Mouse (Mus musculus): ENCODE results near the gene Dnase1l2. TPM values are rescaled to one million over a fixed set of nuclear protein-coding genes. Genes with fewer than 3 reads are reported as not detected.

Gene Dnase1l2
- polyA plus RNA-seq, 1 experiment from 2014 or later, result 2.3 TPM

DNA sequence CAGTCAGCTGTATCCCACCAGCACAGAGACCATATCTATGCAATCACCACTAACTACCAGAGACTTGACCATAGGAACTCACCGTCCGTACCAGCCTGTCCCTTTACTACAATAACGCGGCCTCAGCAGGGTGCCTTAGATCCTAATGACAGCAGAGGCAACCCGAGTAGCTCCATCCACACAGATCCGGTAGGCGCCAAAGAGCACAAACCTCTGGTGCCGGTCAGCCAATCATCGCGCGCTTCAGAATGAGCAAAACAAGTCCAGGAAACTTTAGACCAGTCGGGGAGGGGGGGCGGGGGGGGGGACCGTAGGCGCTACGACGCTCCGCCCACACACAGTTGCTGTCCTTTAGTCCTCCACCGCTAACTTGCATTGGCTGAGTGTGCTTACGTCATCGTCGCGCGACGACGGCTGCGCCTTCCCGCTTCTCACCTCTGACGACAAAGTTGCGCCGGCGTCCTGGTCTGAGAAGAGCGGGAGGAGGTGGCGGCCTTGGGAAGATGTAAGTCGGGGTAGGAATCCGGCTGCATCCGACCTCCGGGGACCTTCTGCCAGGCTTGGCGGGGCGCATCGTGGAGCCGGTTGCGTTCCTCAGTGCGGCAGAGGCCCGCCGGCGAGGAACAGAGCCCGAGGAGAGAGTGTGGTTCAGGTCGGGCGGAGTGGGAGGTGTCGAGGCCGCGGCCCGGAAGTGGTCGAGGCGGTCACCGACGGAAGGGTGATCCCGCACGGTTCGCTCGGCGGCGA is 28.5 kb downstream of the Dnase1l2 start, which contains the start of gene Rnps1:
Gene Rnps1, plus strand, starts transcription at position 336 of the 747 bp plus-strand sequence.
- peak; percentile 100 for DNase-seq (ENCODE audit: low spot score)
- H3K27me3 ChIP-seq (ENCODE audit: insufficient read depth, poor library complexity, severe bottlenecking), result no peaks in the 10 kb centered on the region
- peaks cover 54% of the 10 kb centered on the region for H3K36me3 ChIP-seq
- WGBS, result under 1% methylated on average over 64 of the region's 64 CpGs
- H3K9me3 ChIP-seq, result no peaks in the 10 kb centered on the region
- H3K4me1 ChIP-seq, result peaks cover 24% of the 10 kb centered on the region
- peak within 1 kb of the TSS; percentile 99 for H3K27ac ChIP-seq
- H3K4me3 ChIP-seq, result peak within 1 kb of the TSS; percentile 85

DNA sequence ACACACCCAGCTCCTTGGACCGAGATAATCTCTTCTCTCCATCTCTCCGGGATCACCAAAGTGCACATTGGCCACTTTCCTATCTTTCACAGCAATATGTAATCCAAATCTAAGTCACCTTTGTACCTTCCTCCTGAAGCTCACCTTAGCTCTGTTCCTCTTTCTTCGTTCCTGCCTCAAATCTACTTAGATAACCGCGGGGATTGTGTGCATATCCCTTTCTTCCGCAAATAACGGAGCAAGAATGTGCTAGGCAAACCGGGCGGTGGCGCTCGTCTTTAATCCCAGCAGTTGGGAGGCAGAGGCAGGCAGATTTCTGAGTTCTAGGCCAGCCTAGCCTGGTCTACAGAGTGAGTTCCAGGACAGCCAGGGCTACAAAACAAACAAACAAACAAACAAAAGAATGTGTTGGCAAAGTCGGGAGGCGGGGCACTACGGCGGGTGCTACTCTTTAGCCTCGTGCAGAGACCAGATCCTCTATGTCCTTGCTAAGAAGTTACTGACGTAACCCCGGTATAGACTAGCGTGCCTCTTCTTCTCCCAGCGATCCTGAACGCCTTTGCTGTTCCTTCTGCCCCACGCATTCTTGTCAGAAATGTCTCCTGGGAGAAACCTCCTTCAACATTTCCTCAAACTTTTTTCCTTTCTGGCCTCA is 29.2 kb downstream of the Dnase1l2 start:
- Histone ChIP-seq H3K27ac (peak overlapping the region; percentile 99), H3K36me3 (peaks cover 54% of the 10 kb centered on the region), H3K9me3 (no peaks in the 10 kb centered on the region), H3K4me1 (peaks cover 24% of the 10 kb centered on the region), H3K4me3 (peak overlapping the region; percentile 85), H3K27me3 (ENCODE audit: insufficient read depth, poor library complexity, severe bottlenecking) (no peaks in the 10 kb centered on the region)
- 33% methylated on average over 22 of the region's 22 CpGs for WGBS
- peak; percentile 79 for DNase-seq (ENCODE audit: low spot score)

DNA sequence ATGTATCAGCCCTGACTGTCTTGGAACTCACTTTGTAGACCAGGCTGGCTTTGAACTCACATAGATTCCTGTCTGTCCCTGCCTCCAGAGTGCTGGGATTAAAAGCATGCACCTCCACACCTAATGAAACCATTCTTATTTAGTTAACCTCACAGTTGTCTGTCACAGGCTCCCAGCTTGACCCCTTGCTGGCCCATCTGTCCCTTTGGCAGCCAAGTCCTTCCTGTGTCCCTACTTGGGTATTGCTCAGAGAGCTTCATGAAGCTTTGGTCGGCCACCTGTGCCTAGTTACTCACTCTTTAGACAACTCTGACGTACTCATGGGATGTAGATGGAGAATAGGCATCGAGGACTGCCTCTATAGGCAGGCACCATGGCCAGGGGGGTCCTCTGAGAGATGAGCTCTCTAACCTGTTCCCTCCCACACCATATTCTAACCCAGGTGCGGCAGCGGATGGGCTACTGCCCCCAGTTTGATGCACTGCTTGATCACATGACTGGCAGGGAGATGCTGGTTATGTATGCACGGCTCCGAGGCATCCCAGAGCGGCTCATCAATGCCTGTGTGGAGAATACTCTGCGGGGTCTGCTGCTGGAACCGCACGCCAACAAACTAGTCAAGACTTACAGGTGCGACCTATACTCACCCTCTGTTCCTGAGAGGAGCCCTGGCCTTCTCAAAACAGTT is 35.6 kb downstream of the Dnase1l2 start:
- H3K4me3 ChIP-seq, result no peak overlapping the region
- peaks cover 2% of the 10 kb centered on the region; the same call in 1 of the 2 replicates for H3K4me1 ChIP-seq
- 85% methylated on average over 12 of the region's 12 CpGs for WGBS
- H3K27ac ChIP-seq, result no peak overlapping the region
- DNase-seq (ENCODE audit: low spot score), result no peak
- H3K36me3 ChIP-seq, result peaks cover 69% of the 10 kb centered on the region
- no peaks in the 10 kb centered on the region for H3K9me3 ChIP-seq
- H3K27me3 ChIP-seq (ENCODE audit: insufficient read depth, poor library complexity, severe bottlenecking), result no peaks in the 10 kb centered on the region

DNA sequence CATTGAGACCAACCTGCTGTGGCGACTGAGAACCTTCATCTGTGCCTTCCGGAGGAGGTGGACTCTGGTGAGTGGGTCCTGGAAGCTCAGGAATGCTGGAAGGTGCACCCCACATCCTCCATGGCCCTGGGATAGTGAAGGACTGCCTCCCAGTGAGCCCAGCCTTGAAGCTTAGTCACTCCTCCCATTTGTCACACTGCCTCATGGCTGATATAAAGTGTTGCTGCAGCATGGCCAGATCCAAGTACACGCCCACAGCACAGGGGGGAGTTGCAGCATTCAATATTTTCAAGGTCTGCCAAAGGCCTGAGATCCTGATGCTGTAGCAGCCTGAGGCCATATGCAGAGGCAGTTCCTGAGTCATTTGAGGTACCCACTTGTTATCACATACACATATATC is 40.5 kb downstream of the Dnase1l2 start:
- WGBS, result 64% methylated on average over 3 of the region's 3 CpGs
- Histone ChIP-seq H3K9me3 (no peaks in the 10 kb centered on the region), H3K4me1 (peaks cover 6% of the 10 kb centered on the region; the same call in 1 of the 2 replicates), H3K27ac (no peak overlapping the region), H3K4me3 (no peak overlapping the region), H3K36me3 (peaks cover 38% of the 10 kb centered on the region), H3K27me3 (ENCODE audit: insufficient read depth, poor library complexity, severe bottlenecking) (no peaks in the 10 kb centered on the region)
- no peak for DNase-seq (ENCODE audit: low spot score)

DNA sequence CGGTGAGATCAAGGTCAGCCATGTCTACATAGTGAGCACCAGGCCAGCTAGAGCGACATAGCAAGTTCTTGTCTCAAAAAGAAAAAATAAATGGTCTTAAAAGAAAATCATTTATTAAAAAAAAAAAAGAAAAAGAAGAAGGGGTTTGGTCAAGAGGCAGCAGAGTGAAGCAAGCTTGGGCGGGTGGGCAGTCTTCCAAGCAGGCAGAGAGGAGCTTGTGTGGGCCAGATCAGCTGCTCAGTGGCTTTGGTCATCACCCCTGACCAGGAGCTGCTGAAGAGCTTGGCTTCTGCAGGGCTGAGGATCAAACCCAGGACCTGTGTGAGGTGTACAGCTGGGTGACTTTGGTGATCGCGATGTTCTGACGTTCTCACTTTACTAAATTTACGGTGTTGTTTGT is 48.4 kb downstream of the Dnase1l2 start:
- WGBS, result 85% methylated on average over 7 of the region's 7 CpGs
- H3K36me3 ChIP-seq, result peaks cover 11% of the 10 kb centered on the region; the same call in 1 of the 2 replicates
- 0 out of 2 replicates have a peak, but pooled peaks cover 3% of the 10 kb centered on the region for H3K4me1 ChIP-seq
- H3K27ac ChIP-seq, result no peak overlapping the region
- no peak overlapping the region for H3K4me3 ChIP-seq
- H3K27me3 ChIP-seq (ENCODE audit: insufficient read depth, poor library complexity, severe bottlenecking), result no peaks in the 10 kb centered on the region
- DNase-seq (ENCODE audit: low spot score), result no peak
- no peaks in the 10 kb centered on the region for H3K9me3 ChIP-seq

DNA sequence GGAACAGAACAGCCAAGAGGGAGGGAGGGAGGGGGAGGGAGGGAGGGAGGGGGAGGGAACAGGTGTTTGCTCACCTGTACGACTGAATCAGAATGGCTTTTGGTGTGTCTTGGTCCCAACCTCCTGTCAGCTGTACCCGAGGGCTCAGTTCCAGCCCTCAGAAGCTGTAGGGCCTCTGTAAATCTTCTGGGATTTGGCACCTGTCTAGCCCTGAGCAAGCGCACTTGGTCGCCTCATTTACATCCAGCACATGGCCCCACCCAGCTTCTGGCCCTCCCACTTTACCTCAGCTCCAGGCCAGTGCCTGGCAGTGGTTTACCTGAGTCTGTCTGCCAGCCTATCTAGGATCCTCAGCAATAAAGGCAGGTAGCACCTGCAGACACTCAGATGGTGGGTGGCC is 49.4 kb downstream of the Dnase1l2 start:
- Histone ChIP-seq H3K27me3 (ENCODE audit: insufficient read depth, poor library complexity, severe bottlenecking) (no peaks in the 10 kb centered on the region), H3K36me3 (peaks cover 13% of the 10 kb centered on the region; the same call in 1 of the 2 replicates), H3K9me3 (no peaks in the 10 kb centered on the region), H3K27ac (no peak overlapping the region), H3K4me1 (0 out of 2 replicates have a peak, but pooled peaks cover 3% of the 10 kb centered on the region), H3K4me3 (no peak overlapping the region)
- WGBS, result 40% methylated on average over 4 of the region's 4 CpGs
- DNase-seq (ENCODE audit: low spot score), result no peak

DNA sequence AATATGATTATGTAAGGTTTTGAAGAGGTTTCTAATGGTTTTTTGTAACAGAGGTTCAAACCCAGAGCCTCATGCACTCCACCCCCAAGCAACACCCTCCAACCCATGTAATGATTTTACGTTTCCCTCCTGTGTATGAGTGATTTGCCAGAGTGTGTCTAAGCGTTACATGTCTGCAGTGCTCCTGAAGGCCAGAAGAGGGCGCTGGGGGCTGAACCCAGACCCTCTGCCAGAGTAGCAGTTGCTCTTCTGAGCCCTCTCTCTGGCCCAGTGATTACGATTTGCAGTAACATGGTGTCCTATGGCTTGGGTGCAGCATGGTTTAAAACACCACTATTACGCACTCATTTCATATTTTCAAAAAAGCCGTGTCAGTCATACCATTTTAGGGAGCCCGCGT is 51.8 kb downstream of the Dnase1l2 start:
- 60% methylated on average over 8 of the region's 8 CpGs for WGBS
- no peak for DNase-seq (ENCODE audit: low spot score)

More for the DNA sequence above, 51.8 kb downstream of the Dnase1l2 start:
- Histone ChIP-seq H3K9me3 (no peaks in the 10 kb centered on the region), H3K27me3 (ENCODE audit: insufficient read depth, poor library complexity, severe bottlenecking) (peaks cover 7% of the 10 kb centered on the region; the same call in 1 of the 2 replicates), H3K4me1 (0 out of 2 replicates have a peak, but pooled peaks cover 5% of the 10 kb centered on the region), H3K27ac (no peak overlapping the region), H3K4me3 (no peak overlapping the region), H3K36me3 (peaks cover 27% of the 10 kb centered on the region)

Other genes with a start within 250 kb of the Dnase1l2 start
- gene Tbc1d24, start 237.5 kb downstream of the Dnase1l2 start, polyA plus RNA-seq (2016; fragmentation: Nextera tagmentation; extraction: Ambion mirVana), result 5.3 TPM in 2 replicates
- 1.9 and 3.6 TPM in 2 replicates for gene Ntn3, start 233.6 kb downstream of the Dnase1l2 start, polyA plus RNA-seq (2016; fragmentation: Nextera tagmentation; extraction: Ambion mirVana)
- 9.9 and 10.0 TPM in 2 replicates for gene Tedc2, start 222.3 kb downstream of the Dnase1l2 start, polyA plus RNA-seq (2016; fragmentation: Nextera tagmentation; extraction: Ambion mirVana)
- 67.9 and 78.9 TPM in 2 replicates for gene Ccnf, start 191.6 kb downstream of the Dnase1l2 start, polyA plus RNA-seq (2016; fragmentation: Nextera tagmentation; extraction: Ambion mirVana)
- not detected in 2 replicates for gene Abca17, start 92.0 kb downstream of the Dnase1l2 start, polyA plus RNA-seq (2016; fragmentation: Nextera tagmentation; extraction: Ambion mirVana)
- 7.2 and 8.2 TPM in 2 replicates for gene Abca3, start 91.2 kb downstream of the Dnase1l2 start, polyA plus RNA-seq (2016; fragmentation: Nextera tagmentation; extraction: Ambion mirVana)
- gene Rnps1, start 28.5 kb downstream of the Dnase1l2 start, polyA plus RNA-seq (2016; fragmentation: Nextera tagmentation; extraction: Ambion mirVana), result 311 and 345 TPM in 2 replicates
- gene Eci1, start 16.5 kb downstream of the Dnase1l2 start, polyA plus RNA-seq (2016; fragmentation: Nextera tagmentation; extraction: Ambion mirVana), result 146 and 187 TPM in 2 replicates
- gene E4f1, start 27.2 kb upstream of the Dnase1l2 start, polyA plus RNA-seq (2016; fragmentation: Nextera tagmentation; extraction: Ambion mirVana), result 27.1 and 30.3 TPM in 2 replicates
- gene Pgp, start 27.3 kb upstream of the Dnase1l2 start, polyA plus RNA-seq (2016; fragmentation: Nextera tagmentation; extraction: Ambion mirVana), result 86.3 and 91.2 TPM in 2 replicates
- 0.48 and 0.69 TPM in 2 replicates for gene Bricd5, start 30.8 kb upstream of the Dnase1l2 start, polyA plus RNA-seq (2016; fragmentation: Nextera tagmentation; extraction: Ambion mirVana)
- gene Mlst8, start 36.0 kb upstream of the Dnase1l2 start, polyA plus RNA-seq (2016; fragmentation: Nextera tagmentation; extraction: Ambion mirVana), result 22.3 and 22.7 TPM in 2 replicates
- gene Caskin1, start 45.5 kb upstream of the Dnase1l2 start, polyA plus RNA-seq (2016; fragmentation: Nextera tagmentation; extraction: Ambion mirVana), result 0.71 and 1.4 TPM in 2 replicates
- 93.5 and 95.9 TPM in 2 replicates for gene Traf7, start 84.8 kb upstream of the Dnase1l2 start, polyA plus RNA-seq (2016; fragmentation: Nextera tagmentation; extraction: Ambion mirVana)
- gene Rab26, start 91.1 kb upstream of the Dnase1l2 start, polyA plus RNA-seq (2016; fragmentation: Nextera tagmentation; extraction: Ambion mirVana), result 1.3 and 2.3 TPM in 2 replicates
- gene Pkd1, start 106.7 kb upstream of the Dnase1l2 start, polyA plus RNA-seq (2016; fragmentation: Nextera tagmentation; extraction: Ambion mirVana), result 12.3 and 13.9 TPM in 2 replicates
- gene Tsc2, start 189.5 kb upstream of the Dnase1l2 start, polyA plus RNA-seq (2016; fragmentation: Nextera tagmentation; extraction: Ambion mirVana), result 56.9 and 66.4 TPM in 2 replicates
- 15.0 and 19.8 TPM in 2 replicates for gene Nthl1, start 189.6 kb upstream of the Dnase1l2 start, polyA plus RNA-seq (2016; fragmentation: Nextera tagmentation; extraction: Ambion mirVana)
- gene Slc9a3r2, start 207.2 kb upstream of the Dnase1l2 start, polyA plus RNA-seq (2016; fragmentation: Nextera tagmentation; extraction: Ambion mirVana), result 51.5 and 51.9 TPM in 2 replicates
- 0.28 TPM in 1 of 2 replicates, not detected in the other for gene Npw, start 215.4 kb upstream of the Dnase1l2 start, polyA plus RNA-seq (2016; fragmentation: Nextera tagmentation; extraction: Ambion mirVana)
- gene Zfp598, start 226.6 kb upstream of the Dnase1l2 start, polyA plus RNA-seq (2016; fragmentation: Nextera tagmentation; extraction: Ambion mirVana), result 22.3 and 26.2 TPM in 2 replicates
- 0.54 and 1.5 TPM in 2 replicates for gene Syngr3, start 246.8 kb upstream of the Dnase1l2 start, polyA plus RNA-seq (2016; fragmentation: Nextera tagmentation; extraction: Ambion mirVana)

Data from heart, embryonic 10.5 days (tissue).